Mouse (Mus musculus): ENCODE measurements at regions not wholly inside any gene's neighbourhood (a gene's known extent, or its start where the extent isn't known, plus 50 kb on each side); places are given as distances from the start of the nearest gene placed in this dataset.

- Histone ChIP-seq H3K4me3 (ENCODE audit: insufficient read depth, low read length) (no peak overlapping the region), H3K4me1 (ENCODE audit: control insufficient read depth, insufficient read depth, low read length) (no peaks in the 10 kb centered on the region), H3K27ac (ENCODE audit: insufficient read depth, low read length) (no peak overlapping the region)
- no peak for TF ChIP-seq CTCF (IDR thresholded peaks at IDR 0.05; ENCODE audit: extremely low read depth, insufficient read depth, low read length)
These were observed 118.7 kb upstream of the Pter start for GRCm38 (mm10) chr2:12805096-12805495.

- Histone ChIP-seq H3K4me3 (ENCODE audit: insufficient read depth, low read length) (no peak overlapping the region), H3K27ac (ENCODE audit: insufficient read depth, low read length) (no peak overlapping the region), H3K4me1 (ENCODE audit: control insufficient read depth, insufficient read depth, low read length) (no peaks in the 10 kb centered on the region)
- TF ChIP-seq POLR2A (IDR thresholded peaks at IDR 0.05; ENCODE audit: extremely low read depth, insufficient read depth, low read length) (no peak), CTCF (IDR thresholded peaks at IDR 0.05; ENCODE audit: extremely low read depth, insufficient read depth, low read length) (no peak)
These were observed 115.4 kb upstream of the Pter start for GRCm38 (mm10) chr2:12808466-12808865.

GRCm38 (mm10) chr2:12815339-12815738, 108.5 kb upstream of the Pter start:
- TF ChIP-seq POLR2A (IDR thresholded peaks at IDR 0.05; ENCODE audit: extremely low read depth, insufficient read depth, low read length) (no peak), CTCF (IDR thresholded peaks at IDR 0.05; ENCODE audit: extremely low read depth, insufficient read depth, low read length) (no peak)
- Histone ChIP-seq H3K4me3 (ENCODE audit: insufficient read depth, low read length) (no peak overlapping the region), H3K27ac (ENCODE audit: insufficient read depth, low read length) (no peak overlapping the region), H3K4me1 (ENCODE audit: control insufficient read depth, insufficient read depth, low read length) (0 out of 2 replicates have a peak, but pooled peaks cover 3% of the 10 kb centered on the region)

- Histone ChIP-seq H3K4me3 (ENCODE audit: insufficient read depth, low read length) (no peak overlapping the region), H3K27ac (ENCODE audit: insufficient read depth, low read length) (no peak overlapping the region), H3K4me1 (ENCODE audit: control insufficient read depth, insufficient read depth, low read length) (no peaks in the 10 kb centered on the region)
- TF ChIP-seq CTCF (IDR thresholded peaks at IDR 0.05; ENCODE audit: extremely low read depth, insufficient read depth, low read length) (no peak), POLR2A (IDR thresholded peaks at IDR 0.05; ENCODE audit: extremely low read depth, insufficient read depth, low read length) (no peak)
These were observed 97.9 kb upstream of the Pter start for GRCm38 (mm10) chr2:12825902-12826301.

- no peak overlapping the region for H3K27ac ChIP-seq (ENCODE audit: insufficient read depth, low read length)
- no peaks in the 10 kb centered on the region for H3K4me1 ChIP-seq (ENCODE audit: control insufficient read depth, insufficient read depth, low read length)
- no peak for TF ChIP-seq CTCF (IDR thresholded peaks at IDR 0.05; ENCODE audit: extremely low read depth, insufficient read depth, low read length)
- TF ChIP-seq POLR2A (IDR thresholded peaks at IDR 0.05; ENCODE audit: extremely low read depth, insufficient read depth, low read length) = no peak
- no peak overlapping the region for H3K4me3 ChIP-seq (ENCODE audit: insufficient read depth, low read length)
These were observed 90.3 kb upstream of the Pter start for GRCm38 (mm10) chr2:12833579-12833978.

- Histone ChIP-seq H3K27ac (ENCODE audit: insufficient read depth, low read length) (no peak overlapping the region), H3K4me1 (ENCODE audit: control insufficient read depth, insufficient read depth, low read length) (no peaks in the 10 kb centered on the region), H3K4me3 (ENCODE audit: insufficient read depth, low read length) (no peak overlapping the region)
- no peak for TF ChIP-seq CTCF (IDR thresholded peaks at IDR 0.05; ENCODE audit: extremely low read depth, insufficient read depth, low read length)
- TF ChIP-seq POLR2A (IDR thresholded peaks at IDR 0.05; ENCODE audit: extremely low read depth, insufficient read depth, low read length) = no peak
These were observed 57.3 kb upstream of the Pter start for GRCm38 (mm10) chr2:12866543-12866942.

- no peak for TF ChIP-seq POLR2A (IDR thresholded peaks at IDR 0.05; ENCODE audit: extremely low read depth, insufficient read depth, low read length)
- no peak for TF ChIP-seq CTCF (IDR thresholded peaks at IDR 0.05; ENCODE audit: extremely low read depth, insufficient read depth, low read length)
- Histone ChIP-seq H3K4me1 (ENCODE audit: control insufficient read depth, insufficient read depth, low read length) (no peaks in the 10 kb centered on the region), H3K4me3 (ENCODE audit: insufficient read depth, low read length) (no peak overlapping the region), H3K27ac (ENCODE audit: insufficient read depth, low read length) (no peak overlapping the region)
These were observed 55.1 kb upstream of the Pter start for GRCm38 (mm10) chr2:12868772-12869171.
